In the genomic region with DNA sequence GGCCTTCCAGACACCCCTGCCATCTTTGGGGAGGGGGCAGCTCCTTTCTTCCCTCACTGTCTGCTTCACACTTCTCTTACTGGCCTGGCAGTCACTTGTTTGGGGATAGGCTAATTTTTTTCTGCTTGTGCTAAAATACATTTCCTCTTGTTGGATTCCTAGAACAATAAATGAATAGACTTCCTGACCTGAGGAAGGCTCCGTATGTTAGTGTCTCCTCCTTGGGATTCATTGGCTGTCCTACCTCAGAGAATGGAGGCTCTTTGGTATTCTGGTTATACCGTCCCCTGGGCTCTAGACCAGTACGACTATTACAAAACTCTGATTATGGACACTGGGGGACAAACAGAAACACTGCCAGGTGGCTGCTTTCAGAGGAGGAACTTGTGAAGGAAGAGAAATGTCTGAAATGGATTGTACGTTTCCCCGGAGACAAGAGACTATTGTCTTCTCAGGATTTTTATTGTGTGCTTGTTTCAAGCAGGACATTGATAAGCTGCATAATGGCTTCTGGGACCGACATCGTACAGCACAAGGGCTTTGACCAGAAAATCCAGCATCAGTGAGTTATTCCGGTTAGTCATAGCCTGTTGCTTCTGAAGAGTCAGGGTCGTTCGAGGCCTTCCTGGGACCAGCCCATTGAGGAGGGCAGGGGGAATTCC, we compare ENCODE assay signal across 24 mouse cellular contexts. TPM values are rescaled to one million over a fixed set of nuclear protein-coding genes. Genes with fewer than 3 reads are reported as not detected.
DNase-seq lines count a peak whose midpoint lies in the region; ATAC-seq and TF ChIP-seq lines count a peak whose summit lies in the region.
"Had no signal": no experiment of that assay in that cellular context is flagged by ENCODE, and none has a peak within 500 bp of the region (broad histone marks: within the 10 kb centered on the region; RNA-seq: fewer than 3 reads in every experiment).

A gene (minus strand): TSS at position 51 of the 662 bp plus-strand sequence.

- no peak within 1 kb of the TSS for H3K9ac ChIP-seq in hindbrain, embryonic 11.5 days (ENCODE audit: low read depth, low read length)
- H3K9ac ChIP-seq in hindbrain, embryonic 14.5 days = no peak within 1 kb of the TSS
- no peak within 1 kb of the TSS for H3K9ac ChIP-seq in midbrain, embryonic 14.5 days (replicated peaks; ENCODE audit: low read length)
- H3K9ac ChIP-seq: embryonic facial prominence, embryonic 12.5 days; forebrain, embryonic 15.5 days; limb, embryonic 13.5 days; liver, embryonic 13.5 days; lung, embryonic 14.5 days had no signal

- H3K36me3 ChIP-seq in hindbrain, embryonic 11.5 days (ENCODE audit: control insufficient read depth, insufficient read depth, low read length) = no peaks in the 10 kb centered on the region
- no peaks in the 10 kb centered on the region for H3K36me3 ChIP-seq in hindbrain, embryonic 14.5 days (replicated peaks; ENCODE audit: control insufficient read depth, insufficient read depth)
- H3K36me3 ChIP-seq in midbrain, embryonic 14.5 days (ENCODE audit: control insufficient read depth, insufficient read depth, low read length) = no peaks in the 10 kb centered on the region
- H3K36me3 ChIP-seq: embryonic facial prominence, embryonic 12.5 days; forebrain, embryonic 15.5 days; heart, embryonic 10.5 days; limb, embryonic 13.5 days; liver, embryonic 13.5 days had no signal

- DNase-seq in hindbrain, embryonic 11.5 days (ENCODE audit: low spot score) = peak; percentile 27
- DNase-seq in hindbrain, embryonic 14.5 days (ENCODE audit: low spot score) = no peak
- DNase-seq in brain, embryonic 14.5 days (ENCODE audit: low read depth) = peak; percentile 42
- DNase-seq in embryo, embryonic 11 days = peak; percentile 31
- DNase-seq in midbrain, embryonic 14.5 days = peak; percentile 27
- DNase-seq in ovary, adult 18-20 months (ENCODE audit: low spot score) = no peak
- DNase-seq in adrenal gland, adult (ENCODE audit: inconsistent age in 2 of 2, low spot score in 1 of 2) = no peak
- DNase-seq: adrenal gland, adult 2 months; cerebellum, adult 11 months; cerebellum, postnatal 25 days; gastrocnemius, postnatal 36 days; heart, postnatal 10 days; kidney, adult 11 months; layer of hippocampus, postnatal 36 days; liver, embryonic 13.5 days; lung, embryonic 14.5 days; lung, postnatal 36 days; retina, postnatal 1 day; thymus, postnatal 25 days had no signal

- H3K27ac ChIP-seq in hindbrain, embryonic 11.5 days (ENCODE audit: low read depth, low read length) = no peak within 1 kb of the TSS
- H3K27ac ChIP-seq in hindbrain, embryonic 14.5 days = no peak within 1 kb of the TSS
- H3K27ac ChIP-seq in midbrain, embryonic 14.5 days (replicated peaks; ENCODE audit: low read depth, low read length) = 0 out of 2 replicates have a peak within 1 kb of the TSS, but pooled peaks have one; percentile 20
- H3K27ac ChIP-seq: embryonic facial prominence, embryonic 12.5 days; forebrain, embryonic 15.5 days; heart, embryonic 10.5 days; limb, embryonic 13.5 days; liver, embryonic 13.5 days had no signal

- H3K9me3 ChIP-seq in hindbrain, embryonic 11.5 days (ENCODE audit: control insufficient read depth, low read length) = no peaks in the 10 kb centered on the region
- H3K9me3 ChIP-seq in hindbrain, embryonic 14.5 days (ENCODE audit: control insufficient read depth, low read length) = no peaks in the 10 kb centered on the region
- no peaks in the 10 kb centered on the region for H3K9me3 ChIP-seq in midbrain, embryonic 14.5 days (ENCODE audit: control insufficient read depth, low read length)
- H3K9me3 ChIP-seq: embryonic facial prominence, embryonic 12.5 days; forebrain, embryonic 15.5 days; heart, embryonic 10.5 days; limb, embryonic 13.5 days; liver, embryonic 13.5 days had no signal

- H3K4me2 ChIP-seq in hindbrain, embryonic 11.5 days (replicated peaks; ENCODE audit: low read depth, low read length) = no peak within 1 kb of the TSS
- no peak within 1 kb of the TSS for H3K4me2 ChIP-seq in hindbrain, embryonic 14.5 days (replicated peaks)
- no peak within 1 kb of the TSS for H3K4me2 ChIP-seq in midbrain, embryonic 14.5 days (ENCODE audit: low read length)
- H3K4me2 ChIP-seq: embryonic facial prominence, embryonic 12.5 days; forebrain, embryonic 15.5 days; limb, embryonic 13.5 days; liver, embryonic 13.5 days; lung, embryonic 14.5 days had no signal

- H3K4me3 ChIP-seq in hindbrain, embryonic 11.5 days (ENCODE audit: low read depth, low read length) = no peak within 1 kb of the TSS
- H3K4me3 ChIP-seq in hindbrain, embryonic 14.5 days (replicated peaks; ENCODE audit: low read length) = no peak within 1 kb of the TSS
- H3K4me3 ChIP-seq in midbrain, embryonic 14.5 days (replicated peaks; ENCODE audit: low read depth, low read length) = no peak within 1 kb of the TSS
- H3K4me3 ChIP-seq: embryonic facial prominence, embryonic 12.5 days; erythroblast, embryonic 14.5 days; forebrain, embryonic 15.5 days; heart, embryonic 10.5 days; limb, embryonic 13.5 days; liver, embryonic 13.5 days had no signal

- H3K27me3 ChIP-seq in hindbrain, embryonic 11.5 days (ENCODE audit: control insufficient read depth, insufficient read depth, low read length) = no peaks in the 10 kb centered on the region
- no peaks in the 10 kb centered on the region for H3K27me3 ChIP-seq in hindbrain, embryonic 14.5 days (ENCODE audit: control insufficient read depth, insufficient read depth, low read length)
- H3K27me3 ChIP-seq in midbrain, embryonic 14.5 days (ENCODE audit: control insufficient read depth, insufficient read depth, low read length) = no peaks in the 10 kb centered on the region
- H3K27me3 ChIP-seq: forebrain, embryonic 15.5 days; limb, embryonic 13.5 days; liver, embryonic 13.5 days had no signal

- TF ChIP-seq CTCF in brain, embryonic 14.5 days (IDR thresholded peaks at IDR 0.05; ENCODE audit: borderline replicate concordance, extremely low read depth, insufficient read depth, insufficient read length) = no peak

- H3K4me1 ChIP-seq in hindbrain, embryonic 11.5 days (replicated peaks; ENCODE audit: control insufficient read depth, insufficient read depth, low read length) = no peaks in the 10 kb centered on the region; the same call in 1 of the 2 replicates
- 0 out of 2 replicates have a peak, but pooled peaks cover 3% of the 10 kb centered on the region for H3K4me1 ChIP-seq in hindbrain, embryonic 14.5 days (replicated peaks; ENCODE audit: control insufficient read depth, insufficient read depth, low read length)
- H3K4me1 ChIP-seq in midbrain, embryonic 14.5 days (ENCODE audit: control insufficient read depth, insufficient read depth, low read length) = peaks cover 4% of the 10 kb centered on the region; the same call in 1 of the 2 replicates
- H3K4me1 ChIP-seq: embryonic facial prominence, embryonic 12.5 days; heart, embryonic 10.5 days; limb, embryonic 13.5 days; liver, embryonic 13.5 days had no signal

- TF ChIP-seq POLR2A in brain, embryonic 14.5 days (IDR thresholded peaks at IDR 0.05; ENCODE audit: borderline replicate concordance, extremely low read depth, insufficient read depth, insufficient read length, poor library complexity, severe bottlenecking) = no peak

- ATAC-seq in hindbrain, embryonic 11.5 days (ENCODE audit: low FRiP score) = no peak
- ATAC-seq in hindbrain, embryonic 14.5 days (ENCODE audit: low FRiP score) = no peak
- no peak for ATAC-seq in midbrain, embryonic 14.5 days (ENCODE audit: low FRiP score, low TSS enrichment)
- ATAC-seq: forebrain, embryonic 15.5 days had no signal

- WGBS in hindbrain, embryonic 11.5 days = 39% methylated on average over 10 of the region's 10 CpGs
- 16% methylated on average over 10 of the region's 10 CpGs for WGBS in hindbrain, embryonic 14.5 days
- WGBS in midbrain, embryonic 14.5 days = 12% methylated on average over 10 of the region's 10 CpGs

RNA-seq across cellular contexts. Expression of the gene that starts here (rescaled TPM):
- 0.70 and 0.73 TPM in 2 replicates for polyA plus RNA-seq in hindbrain, embryonic 11.5 days (2014; fragmentation: Nextera tagmentation; extraction: Ambion mirVana)
- polyA plus RNA-seq in hindbrain, embryonic 14.5 days (2014; fragmentation: Nextera tagmentation; extraction: Ambion mirVana) = 1.3 and 2.2 TPM in 2 replicates
- 0.33 and 0.63 TPM in 2 replicates for polyA plus RNA-seq in brain, embryonic 14.5 days (2012; rRNA removed)
- polyA plus RNA-seq in midbrain, embryonic 14.5 days (2014; fragmentation: Nextera tagmentation; extraction: Ambion mirVana) = 1.3 and 1.7 TPM in 2 replicates
- polyA plus RNA-seq: adrenal gland, adult 2 months; erythroblast, embryonic 14.5 days; liver, embryonic 13.5 days; lung, embryonic 14.5 days had no signal

Comparison
In these comparisons a context has a peak if more than half of its experiments do, and no peak if none do; other contexts are left out.
1. Peak in DNase-seq in hindbrain, embryonic 11.5 days; RNA of the gene not detected or under 1 TPM.
2. Peak in DNase-seq in brain, embryonic 14.5 days; RNA of the gene not detected or under 1 TPM.
3. DNase-seq: peak in embryo, embryonic 11 days (single experiment) and midbrain, embryonic 14.5 days (single experiment); none in hindbrain, embryonic 14.5 days (single experiment), ovary, adult 18-20 months (single experiment) and adrenal gland, adult (0 of 2).